Mouse (Mus musculus) brown adipose tissue, adult 24 weeks (tissue): ENCODE measurements around the gene Smarca2. TPM values are rescaled to one million over a fixed set of nuclear protein-coding genes. Genes with fewer than 3 reads are reported as not detected.
A peak's percentile ranks its signal among the peaks of the same experiment; 100 is the strongest.
"Not testable (repeated sequence)": the region's sequence is repeated elsewhere in the genome, so short reads cannot be mapped to it uniquely, and the experiment has no call there.

Experiments
- H3K27ac ChIP-seq: fragments of 200-500 bp; replicated peaks from 2 replicates; pipeline ENCODE4 v1.5.1; 2012; ENCODE audit warnings: low read depth, mild to moderate bottlenecking, low read length
- H3K4me1 ChIP-seq: fragments of 200-500 bp; 2 replicates; pipeline ENCODE4 v1.6.1; 2012; ENCODE audit warnings: low read length, mixed read lengths; ENCODE audit not compliant: control insufficient read depth, insufficient read depth, insufficient read length
- H3K4me3 ChIP-seq: fragments of 200-500 bp; 2 replicates; pipeline ENCODE4 v1.5.1; 2012; ENCODE audit warnings: low read depth, mild to moderate bottlenecking, low read length, moderate library complexity; ENCODE audit not compliant: insufficient read depth
- polyA plus RNA-seq: library from polyadenylated mRNA; stranded (reverse); fragments of >200 nt; gene quantifications from 2 replicates; pipeline ENCODE4 v1.2.4, GENCODE M21; 2012; ENCODE audit not compliant: missing spikeins, insufficient read depth, insufficient read length

The Smarca2 gene
- polyA plus RNA-seq, 1 experiment = 44.3 TPM

GRCm38 (mm10) chr19:26734704-26735109 is 129.9 kb downstream of the Smarca2 start:
- Histone ChIP-seq H3K4me3 (no peak overlapping the region), H3K27ac (no peak overlapping the region), H3K4me1 (no peaks in the 10 kb centered on the region; the same call in 1 of the 2 replicates)

GRCm38 (mm10) chr19:26745021-26745420 is 140.2 kb downstream of the Smarca2 start:
- not testable (repeated sequence) for H3K27ac ChIP-seq, H3K4me3 ChIP-seq, H3K4me1 ChIP-seq

- no peak overlapping the region for H3K27ac ChIP-seq
- H3K4me1 ChIP-seq = peaks cover 4% of the 10 kb centered on the region; the same call in 1 of the 2 replicates
- H3K4me3 ChIP-seq = no peak overlapping the region
Measured at GRCm38 (mm10) chr19:26745567-26745966, 140.7 kb downstream of the Smarca2 start.

DNA sequence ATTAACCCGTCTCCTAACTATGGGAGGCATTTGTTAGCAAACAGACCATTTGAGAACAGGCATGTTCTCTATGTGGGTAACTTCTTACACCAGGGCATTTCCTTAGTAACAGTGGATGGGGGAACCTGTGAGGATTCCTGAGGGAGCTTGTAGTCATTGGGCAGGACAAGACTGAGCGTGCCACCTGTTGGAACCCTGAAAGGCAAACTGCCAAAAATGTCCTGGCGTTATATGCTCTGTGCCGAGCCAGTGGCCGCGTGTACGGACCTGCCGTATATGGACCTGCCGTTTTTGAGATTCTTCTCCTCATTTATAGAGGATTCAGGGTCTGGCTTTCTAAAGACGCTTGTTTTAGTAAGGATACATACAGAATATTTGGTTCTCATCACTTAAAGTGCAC is 141.4 kb downstream of the Smarca2 start:
- Histone ChIP-seq H3K4me3 (no peak overlapping the region; the same call in 1 of the 2 replicates), H3K27ac (no peak overlapping the region), H3K4me1 (peaks cover 4% of the 10 kb centered on the region; the same call in 1 of the 2 replicates)

DNA sequence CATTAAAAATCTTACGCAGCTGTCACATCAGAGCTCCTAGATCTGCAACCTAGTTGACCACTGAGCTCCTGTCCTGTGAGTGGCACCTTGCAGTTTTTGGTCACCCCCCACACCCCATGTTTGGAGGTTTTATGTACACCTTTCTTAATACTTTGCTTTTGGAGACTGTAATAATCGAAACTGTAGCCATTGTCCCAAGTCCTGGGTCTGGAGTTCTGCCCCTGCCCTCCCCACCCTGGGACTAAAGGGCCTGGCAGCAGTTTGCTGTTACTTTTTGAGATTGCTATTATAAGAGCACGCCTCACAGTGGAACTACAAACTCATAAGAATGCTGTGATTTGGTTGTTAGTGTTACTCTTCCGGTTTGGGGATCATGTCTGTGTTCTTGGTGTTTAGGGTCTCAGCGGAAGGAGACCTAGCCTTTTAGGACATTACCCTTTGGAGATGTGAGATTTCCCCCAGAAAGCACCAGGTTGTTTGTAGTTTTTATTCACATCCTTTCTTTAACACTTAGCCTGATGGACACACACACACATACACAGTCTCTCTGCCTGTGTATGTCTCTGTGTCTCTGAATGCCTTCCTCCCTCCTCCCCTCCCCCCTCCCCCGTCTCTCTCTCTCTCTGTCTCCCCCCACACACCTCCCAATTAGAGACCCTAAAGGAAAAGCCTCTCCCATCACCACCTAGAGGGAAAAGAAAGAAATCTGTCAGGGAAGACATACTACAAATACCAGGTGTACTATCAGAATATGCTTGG is 142.0 kb downstream of the Smarca2 start:
- Histone ChIP-seq H3K4me1 (peaks cover 4% of the 10 kb centered on the region; the same call in 1 of the 2 replicates), H3K4me3 (peak overlapping the region; percentile 76), H3K27ac (0 out of 2 replicates have a peak overlapping the region, but pooled peaks have one; percentile 34)

DNA sequence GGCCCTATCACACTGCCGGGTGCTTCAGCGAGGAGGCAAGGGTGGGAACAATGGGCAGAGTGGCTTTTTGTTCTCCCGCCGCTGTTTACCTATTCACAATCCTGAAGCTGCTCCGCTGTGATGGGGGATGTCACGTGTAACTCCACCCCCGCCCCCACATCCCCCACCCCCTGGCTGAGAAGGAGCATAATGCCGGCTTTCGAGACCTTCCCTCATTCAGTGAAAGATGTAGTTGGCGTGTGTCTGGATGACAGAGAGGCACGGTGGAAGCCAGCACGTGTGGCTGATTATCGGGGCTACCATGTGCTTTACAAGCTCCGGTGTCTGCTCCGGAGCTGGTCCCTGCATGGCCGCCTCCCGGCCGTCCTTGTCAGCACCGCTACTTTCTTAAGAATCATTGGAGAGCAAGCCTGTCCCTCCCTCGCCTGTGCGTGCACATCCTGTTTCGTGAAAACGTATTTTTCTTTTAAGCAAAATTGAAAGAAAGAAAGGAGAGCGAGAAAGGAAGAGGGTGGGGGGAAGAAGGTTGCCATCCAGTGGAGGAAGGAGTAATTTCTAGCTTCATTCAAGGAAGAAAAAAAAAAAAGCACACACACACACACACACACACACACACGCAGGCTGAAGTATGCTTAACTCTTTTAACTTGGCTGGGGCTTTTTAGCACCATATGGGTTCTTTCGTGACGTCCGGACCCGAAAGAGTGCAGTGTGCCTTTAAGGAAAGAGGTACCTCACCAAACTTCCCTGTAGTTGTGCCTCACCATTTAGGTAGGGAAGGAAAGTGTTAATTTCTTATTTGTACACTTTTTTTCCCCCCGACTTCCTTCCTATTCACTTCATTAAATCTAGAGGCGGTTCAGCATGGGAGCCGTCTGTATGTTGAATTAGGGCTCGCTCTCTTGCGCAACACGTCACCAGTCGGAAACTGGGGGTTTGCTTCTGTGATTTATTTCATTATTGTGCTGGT is 143.0 kb downstream of the Smarca2 start:
- H3K4me1 ChIP-seq = peaks cover 4% of the 10 kb centered on the region; the same call in 1 of the 2 replicates
- H3K27ac ChIP-seq = peak overlapping the region; percentile 73

GRCm38 (mm10) chr19:26748676-26749075 is 143.8 kb downstream of the Smarca2 start:
- peaks cover 4% of the 10 kb centered on the region; the same call in 1 of the 2 replicates for H3K4me1 ChIP-seq
- H3K4me3 ChIP-seq = peak overlapping the region; percentile 52
- no peak overlapping the region for H3K27ac ChIP-seq

More for the DNA sequence above, 143.0 kb downstream of the Smarca2 start:
- H3K4me3 ChIP-seq = peak overlapping the region; percentile 76

GRCm38 (mm10) chr19:26749427-26750137 is 144.7 kb downstream of the Smarca2 start:
- Histone ChIP-seq H3K27ac (no peak overlapping the region; the same call in 1 of the 2 replicates), H3K4me3 (peak overlapping the region; percentile 21), H3K4me1 (peaks cover 4% of the 10 kb centered on the region; the same call in 1 of the 2 replicates)

DNA sequence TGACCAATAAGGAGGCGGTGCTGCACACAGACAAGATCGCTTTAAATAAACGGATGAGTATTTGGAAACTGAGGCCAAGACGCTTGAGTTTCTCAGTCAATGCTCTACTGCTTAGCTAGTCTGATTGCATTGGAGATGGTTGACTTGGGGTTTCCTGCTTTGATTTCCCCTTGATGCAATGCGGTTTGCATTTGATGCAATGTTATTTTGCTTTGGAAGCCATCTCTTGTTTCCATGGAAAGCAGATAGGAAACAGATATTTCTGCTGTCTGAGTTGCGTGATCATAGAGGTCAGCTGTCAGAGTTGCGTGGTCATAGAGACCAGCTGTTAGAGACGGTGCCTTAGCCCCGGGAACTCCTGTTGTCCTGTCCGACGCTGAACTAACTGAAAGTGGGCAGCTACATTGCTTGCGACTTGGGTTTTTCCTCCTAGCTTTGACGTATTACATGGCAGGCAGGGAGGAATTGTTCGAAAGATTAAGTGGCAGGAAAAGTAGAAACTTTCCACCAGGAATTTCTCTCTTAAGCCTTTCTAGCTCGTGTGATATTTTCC is 147.8 kb downstream of the Smarca2 start:
- H3K4me3 ChIP-seq = no peak overlapping the region
- H3K4me1 ChIP-seq = no peaks in the 10 kb centered on the region
- no peak overlapping the region for H3K27ac ChIP-seq

DNA sequence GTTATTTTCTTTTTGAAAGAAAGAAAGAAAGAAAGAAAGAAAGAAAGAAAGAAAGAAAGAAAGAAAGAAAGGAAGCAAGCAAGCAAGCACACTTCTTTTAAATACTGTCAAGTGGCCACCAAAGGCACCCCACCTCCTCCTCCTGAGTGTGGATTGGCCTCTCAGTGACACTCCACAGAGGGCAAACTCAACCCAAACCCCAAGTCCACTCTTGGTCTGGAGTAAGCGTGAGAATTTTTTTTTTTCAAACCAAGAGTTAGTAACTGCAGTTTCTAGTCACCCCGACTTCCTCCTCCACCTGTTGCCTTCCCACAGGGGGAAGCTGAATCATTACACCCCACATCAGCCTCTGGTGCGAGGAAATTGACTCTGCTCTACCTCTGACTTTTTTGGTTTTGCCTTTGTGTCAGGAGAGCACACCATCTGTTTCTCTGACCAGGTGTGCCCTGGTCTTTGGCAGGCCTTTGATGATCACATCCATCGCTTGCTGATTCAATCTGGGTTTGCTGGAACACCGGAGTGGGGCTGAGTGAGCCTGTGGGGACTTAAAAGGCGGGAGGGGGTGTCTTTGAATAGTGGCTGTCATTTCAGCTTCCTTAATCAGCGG is 148.5 kb downstream of the Smarca2 start:
- no peak overlapping the region for H3K27ac ChIP-seq
- H3K4me1 ChIP-seq = no peaks in the 10 kb centered on the region
- H3K4me3 ChIP-seq = no peak overlapping the region

GRCm38 (mm10) chr19:26754016-26754794 is 149.4 kb downstream of the Smarca2 start:
- no peak overlapping the region for H3K4me3 ChIP-seq
- H3K27ac ChIP-seq = no peak overlapping the region
- H3K4me1 ChIP-seq = 0 out of 2 replicates have a peak, but pooled peaks cover 1% of the 10 kb centered on the region

DNA sequence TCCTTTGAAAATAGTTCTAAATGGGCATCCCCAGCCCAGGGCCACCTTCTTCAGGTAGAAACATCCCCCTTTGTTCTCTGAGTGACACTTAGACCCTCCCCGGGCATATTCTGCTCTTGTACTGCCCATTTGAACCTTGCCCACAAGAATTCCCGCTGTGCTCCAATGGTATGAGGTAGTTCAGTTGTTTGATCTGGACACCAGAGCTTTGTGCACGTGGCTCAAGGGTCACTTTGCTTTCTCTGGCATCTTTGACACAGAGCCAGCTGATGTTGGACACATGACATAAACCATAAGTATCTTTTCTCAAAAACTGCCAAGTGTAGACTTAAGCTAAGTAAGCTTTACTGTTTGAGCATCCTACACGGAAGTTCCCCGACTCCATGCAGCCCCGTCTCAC is 151.1 kb downstream of the Smarca2 start:
- Histone ChIP-seq H3K4me3 (no peak overlapping the region), H3K27ac (no peak overlapping the region), H3K4me1 (peaks cover 6% of the 10 kb centered on the region; the same call in 1 of the 2 replicates)

- no peak overlapping the region for H3K4me3 ChIP-seq
- H3K4me1 ChIP-seq = peaks cover 6% of the 10 kb centered on the region; the same call in 1 of the 2 replicates
- H3K27ac ChIP-seq = no peak overlapping the region
Measured at GRCm38 (mm10) chr19:26756399-26756798, 151.5 kb downstream of the Smarca2 start.
